Mouse (Mus musculus) stomach, postnatal 0 days (tissue): ENCODE measurements at regions not wholly inside any gene's neighbourhood (a gene's known extent, or its start where the extent isn't known, plus 50 kb on each side); places are given as distances from the start of the nearest gene placed in this dataset.

Experiments
- ATAC-seq: fragments of 200-750 bp; cut with Nextera tagmentation; 2 replicates; pipeline ENCODE4 v1.8.0; 2017; ENCODE audit not compliant: low FRiP score, low TSS enrichment
- DNase-seq: peaks from one replicate; pipeline ENCODE4 v3.0.0-alpha.2; 2016; ENCODE audit warnings: low spot score
- H3K27ac ChIP-seq: fragments of 300-500 bp; sonication (generic); replicated peaks from 2 replicates; pipeline ENCODE4 v1.5.1; 2014; ENCODE audit warnings: mild to moderate bottlenecking, control low read depth
- H3K27me3 ChIP-seq: fragments of 300-500 bp; sonication (generic); 2 replicates; pipeline ENCODE4 v1.6.1; 2014; ENCODE audit warnings: low read length; ENCODE audit not compliant: control insufficient read depth, insufficient read depth
- H3K36me3 ChIP-seq: fragments of 300-500 bp; sonication (generic); 2 replicates; pipeline ENCODE4 v1.6.1; 2014; ENCODE audit warnings: low read length, mixed read lengths; ENCODE audit not compliant: control insufficient read depth, insufficient read depth
- H3K4me1 ChIP-seq: fragments of 300-500 bp; sonication (generic); replicated peaks from 2 replicates; pipeline ENCODE4 v1.6.1; 2014; ENCODE audit warnings: antibody characterized with exemption; ENCODE audit not compliant: control insufficient read depth, insufficient read depth
- H3K4me2 ChIP-seq: fragments of 300-500 bp; sonication (generic); replicated peaks from 2 replicates; pipeline ENCODE4 v1.6.1; 2014; ENCODE audit warnings: low read depth, mild to moderate bottlenecking, control low read depth, moderate library complexity
- H3K4me3 ChIP-seq: fragments of 300-500 bp; sonication (generic); 2 replicates; pipeline ENCODE4 v1.5.1; 2014; ENCODE audit warnings: low read depth, low read length, control low read depth
- H3K9ac ChIP-seq: fragments of 300-500 bp; sonication (generic); 2 replicates; pipeline ENCODE4 v1.6.1; 2014; ENCODE audit warnings: mild to moderate bottlenecking, low read length, control low read depth, mixed read lengths
- H3K9me3 ChIP-seq: fragments of 300-500 bp; sonication (generic); 2 replicates; pipeline ENCODE4 v1.6.1; 2016; ENCODE audit warnings: low read length; ENCODE audit not compliant: control insufficient read depth
- CTCF ChIP-seq: IDR thresholded peaks from 2 replicates; pipeline ENCODE4 v1.5.1; 2016; ENCODE audit warnings: antibody characterized with exemption, low read depth, mild to moderate bottlenecking, moderate library complexity
- EP300 ChIP-seq: optimal IDR thresholded peaks from 2 replicates; pipeline ENCODE3; 2016; ENCODE audit warnings: antibody characterized with exemption
- WGBS: fragments of 180-500 bp; shearing (Covaris S2); extraction: QIAGEN DNeasy Blood & Tissue Kit; methylation state at CpG from one replicate; pipeline ENCODE4 v1.1.7; 2014; 5-methylcytosine and 5-hydroxymethylcytosine counted together

DNA sequence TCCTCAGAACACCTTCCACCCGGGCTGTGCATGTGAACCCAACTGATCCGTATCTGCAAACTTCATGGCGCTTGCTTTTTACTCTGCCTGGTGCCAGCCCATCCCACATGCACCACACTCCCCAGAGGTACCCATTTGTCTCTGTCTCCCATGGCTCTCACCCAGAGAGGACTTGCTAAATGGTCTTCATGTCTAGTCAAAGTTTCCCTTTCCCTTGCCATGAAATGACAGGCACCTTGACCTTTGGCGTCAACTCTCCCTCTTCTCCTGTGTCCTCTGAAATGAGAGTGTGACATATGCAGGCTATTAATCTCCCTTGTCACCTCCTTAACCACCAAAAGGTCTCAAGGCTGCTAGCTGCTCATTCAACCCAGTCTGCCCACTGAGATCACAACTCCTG lies 373.2 kb upstream of the Fam19a5 start:
- no peak overlapping the region for H3K4me3 ChIP-seq

DNA sequence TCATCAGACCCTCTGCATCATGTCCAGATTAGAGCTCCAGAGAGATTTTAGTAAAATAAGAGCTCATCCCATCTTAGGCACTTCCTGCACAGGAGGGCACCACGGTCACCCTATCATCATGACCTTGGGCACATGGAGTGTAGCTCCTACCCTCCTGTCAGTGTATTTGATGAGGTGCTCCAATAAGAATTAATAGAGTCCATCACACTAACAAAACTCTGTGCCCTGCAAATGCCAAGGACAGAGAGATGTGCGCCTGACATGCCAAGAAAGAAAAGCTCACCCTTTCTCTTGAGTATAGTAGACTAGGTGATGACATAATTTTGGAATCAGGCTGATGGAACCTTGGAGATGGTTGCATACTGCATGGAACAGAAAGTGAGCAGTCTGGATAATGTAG lies 371.0 kb upstream of the Fam19a5 start:
- TF ChIP-seq EP300 (no peak), CTCF (no peak)
- no peaks in the 10 kb centered on the region for H3K9me3 ChIP-seq
- ATAC-seq, result no peak
- WGBS, result 94% methylated on average over 2 of the region's 2 CpGs
- H3K4me2 ChIP-seq, result no peak overlapping the region
- H3K27ac ChIP-seq, result no peak overlapping the region
- no peaks in the 10 kb centered on the region for H3K27me3 ChIP-seq
- H3K4me3 ChIP-seq, result no peak overlapping the region
- DNase-seq, result no peak
- H3K9ac ChIP-seq, result no peak overlapping the region
- H3K4me1 ChIP-seq, result no peaks in the 10 kb centered on the region
- no peaks in the 10 kb centered on the region for H3K36me3 ChIP-seq

More for the DNA sequence above, 373.2 kb upstream of the Fam19a5 start:
- Histone ChIP-seq H3K27ac (no peak overlapping the region), H3K9ac (no peak overlapping the region), H3K4me2 (no peak overlapping the region), H3K4me1 (no peaks in the 10 kb centered on the region), H3K9me3 (no peaks in the 10 kb centered on the region), H3K27me3 (no peaks in the 10 kb centered on the region), H3K36me3 (no peaks in the 10 kb centered on the region)
- TF ChIP-seq CTCF (no peak), EP300 (no peak)
- no peak for DNase-seq
- WGBS, result 44% methylated on average over 4 of the region's 4 CpGs
- no peak for ATAC-seq

DNA sequence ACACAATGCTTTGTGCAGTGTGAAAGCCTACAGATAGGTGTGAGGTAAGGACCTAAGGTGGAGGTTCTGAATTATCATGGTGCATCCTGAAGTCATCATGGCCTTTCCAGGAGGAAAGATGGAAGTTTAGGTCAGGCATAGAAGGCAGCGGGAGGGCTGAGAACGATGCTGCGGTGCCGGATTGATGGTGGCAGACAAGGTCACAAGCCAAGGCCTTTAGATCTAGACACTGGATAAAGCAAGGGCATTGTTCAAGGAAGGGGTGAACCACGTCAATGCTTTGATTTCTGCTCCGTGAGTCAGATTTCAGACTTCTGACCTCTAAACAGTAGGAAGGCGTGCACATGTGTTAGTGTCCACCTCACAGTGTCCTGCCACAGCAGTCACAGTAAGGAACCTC lies 365.5 kb upstream of the Fam19a5 start:
- Histone ChIP-seq H3K4me3 (no peak overlapping the region), H3K27me3 (no peaks in the 10 kb centered on the region), H3K4me2 (no peak overlapping the region), H3K27ac (no peak overlapping the region), H3K4me1 (no peaks in the 10 kb centered on the region), H3K36me3 (no peaks in the 10 kb centered on the region), H3K9me3 (no peaks in the 10 kb centered on the region), H3K9ac (no peak overlapping the region)
- TF ChIP-seq EP300 (no peak), CTCF (no peak)
- DNase-seq, result no peak
- no peak for ATAC-seq
- 78% methylated on average over 7 of the region's 7 CpGs for WGBS

DNA sequence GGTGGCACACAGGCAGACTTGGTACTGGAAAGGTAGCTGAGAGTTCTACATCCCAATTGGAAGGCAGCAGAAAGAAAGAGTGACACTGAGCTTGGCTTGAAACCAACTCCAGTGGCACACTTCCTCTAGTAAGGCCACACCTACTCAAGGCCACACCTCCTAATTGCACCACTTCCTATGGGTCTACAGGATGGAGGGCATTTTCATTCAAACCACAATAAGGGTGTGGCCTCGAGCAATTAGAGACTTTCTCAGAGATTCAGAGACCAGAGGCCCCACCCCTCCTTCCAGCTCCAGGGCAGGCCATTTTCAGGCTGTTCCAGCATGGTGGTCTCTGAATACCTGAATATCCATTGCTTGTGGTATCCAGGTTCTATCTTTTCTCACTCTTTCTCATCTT lies 363.3 kb upstream of the Fam19a5 start:
- Histone ChIP-seq H3K9me3 (no peaks in the 10 kb centered on the region), H3K27ac (no peak overlapping the region), H3K4me1 (no peaks in the 10 kb centered on the region), H3K4me2 (no peak overlapping the region), H3K36me3 (no peaks in the 10 kb centered on the region), H3K4me3 (no peak overlapping the region), H3K27me3 (no peaks in the 10 kb centered on the region), H3K9ac (no peak overlapping the region)
- 58% methylated on average over 1 of the region's 1 CpGs for WGBS
- ATAC-seq (no peak), DNase-seq (no peak)
- no peak for TF ChIP-seq EP300
- no peak for TF ChIP-seq CTCF

DNA sequence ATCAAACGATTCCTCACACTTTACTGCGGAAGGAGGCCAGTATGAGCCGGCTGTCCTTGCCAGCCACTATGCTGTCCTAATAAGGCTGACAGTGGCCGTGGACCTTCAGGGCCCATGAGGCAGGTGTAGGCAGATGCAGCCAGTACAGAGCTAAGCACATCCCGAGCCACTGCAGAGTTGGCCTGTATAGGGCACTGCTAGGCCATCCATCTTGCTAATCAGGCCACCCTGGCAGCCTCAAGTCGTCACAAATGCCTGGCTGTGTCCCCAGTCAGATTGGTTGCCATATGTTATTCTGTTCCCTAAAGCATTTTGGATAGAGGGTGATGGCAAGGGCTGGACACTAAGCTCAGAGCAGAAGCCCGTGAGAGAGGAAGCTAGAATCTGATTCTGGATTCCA lies 359.9 kb upstream of the Fam19a5 start:
- H3K4me1 ChIP-seq, result no peaks in the 10 kb centered on the region
- H3K27ac ChIP-seq, result no peak overlapping the region
- no peaks in the 10 kb centered on the region for H3K27me3 ChIP-seq
- no peak for TF ChIP-seq CTCF
- no peak for TF ChIP-seq EP300
- no peaks in the 10 kb centered on the region for H3K36me3 ChIP-seq
- H3K9ac ChIP-seq, result no peak overlapping the region
- H3K4me3 ChIP-seq, result no peak overlapping the region
- no peak for ATAC-seq
- H3K9me3 ChIP-seq, result no peaks in the 10 kb centered on the region
- H3K4me2 ChIP-seq, result no peak overlapping the region
- 51% methylated on average over 7 of the region's 7 CpGs for WGBS
- no peak for DNase-seq

DNA sequence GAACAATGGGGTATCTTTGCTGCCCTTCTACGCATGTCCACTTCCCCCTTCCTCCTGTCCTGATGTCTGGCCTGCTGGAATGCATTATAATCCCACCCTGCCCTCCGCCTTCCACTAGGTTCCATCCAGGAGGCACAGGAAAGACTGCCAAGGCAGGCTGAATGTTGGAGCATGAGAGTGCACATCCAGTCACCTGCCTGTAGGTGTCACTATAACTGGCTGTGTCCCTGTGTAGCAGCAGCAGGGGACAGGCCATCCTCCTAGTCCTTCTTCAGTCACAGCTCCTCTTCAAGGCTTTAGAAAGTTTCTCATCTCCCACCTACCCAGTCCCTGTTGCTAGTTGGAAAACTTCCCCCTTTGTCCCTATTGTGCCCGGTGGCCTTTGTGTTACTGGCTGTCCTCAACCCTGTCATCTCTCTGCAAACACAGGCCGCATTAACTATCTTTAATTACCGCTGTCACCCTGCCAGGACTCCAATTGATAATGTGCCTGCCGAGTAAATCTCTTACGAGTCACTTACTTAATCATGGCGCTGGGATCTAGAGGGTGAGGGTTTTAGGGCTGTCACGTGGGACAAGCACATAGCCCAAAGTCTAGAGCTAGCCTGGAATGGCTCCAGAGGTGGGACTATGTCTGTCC lies 355.2 kb upstream of the Fam19a5 start:
- H3K4me3 ChIP-seq, result no peak overlapping the region
- DNase-seq, result no peak
- H3K27ac ChIP-seq, result no peak overlapping the region
- H3K4me2 ChIP-seq, result no peak overlapping the region
- no peaks in the 10 kb centered on the region for H3K9me3 ChIP-seq
- no peak overlapping the region for H3K9ac ChIP-seq
- no peaks in the 10 kb centered on the region for H3K27me3 ChIP-seq
- TF ChIP-seq CTCF (peak; percentile 59), EP300 (no peak)
- no peaks in the 10 kb centered on the region for H3K36me3 ChIP-seq
- no peaks in the 10 kb centered on the region for H3K4me1 ChIP-seq
- WGBS, result 69% methylated on average over 9 of the region's 9 CpGs
- ATAC-seq, result no peak
